Mouse (Mus musculus): ENCODE measurements around the gene Gm13212.
"Not testable (repeated sequence)": the region's sequence is repeated elsewhere in the genome, so short reads cannot be mapped to it uniquely, and the experiment has no call there.

Gm13212 gene

GRCm38 (mm10) chr4:145585078-145585477, at the start of gene Gm13212:
TSS of gene Gm13212 (plus strand) at chr4:145585166.
- in situ Hi-C loops (cut with MboI): not testable (repeated sequence)

GRCm38 (mm10) chr4:145543861-145544260, 41.1 kb upstream of the Gm13212 start:
- in situ Hi-C loops (cut with MboI): loop anchor here (25.0 kb wide), 1 partner anchor 1793 kb away; no protein-coding TSS in a partner anchor

- in situ Hi-C loops (cut with MboI): loop anchor here (25.0 kb wide), 1 partner anchor 1792 kb away; no protein-coding TSS in a partner anchor
Measured at GRCm38 (mm10) chr4:145545106-145545505, 39.9 kb upstream of the Gm13212 start.

- in situ Hi-C loops (cut with MboI): loop anchor here (25.0 kb wide), 1 partner anchor 1791 kb away; no protein-coding TSS in a partner anchor
Measured at GRCm38 (mm10) chr4:145545734-145546349, 39.1 kb upstream of the Gm13212 start.

- in situ Hi-C loops (cut with MboI): loop anchor here (25.0 kb wide), 1 partner anchor 1791 kb away; no protein-coding TSS in a partner anchor
Measured at GRCm38 (mm10) chr4:145546477-145546876, 38.5 kb upstream of the Gm13212 start.

- in situ Hi-C loops (cut with MboI): loop anchor here (5.0 kb wide), 1 partner anchor 1961 kb away; no protein-coding TSS in a partner anchor
Measured at GRCm38 (mm10) chr4:145556680-145557079, 28.3 kb upstream of the Gm13212 start.

GRCm38 (mm10) chr4:145559505-145560099, 25.4 kb upstream of the Gm13212 start:
- in situ Hi-C loops (cut with MboI): loop anchor here (5.0 kb wide), 1 partner anchor 1958 kb away; no protein-coding TSS in a partner anchor

- in situ Hi-C loops (cut with MboI): no loop called here
Measured at GRCm38 (mm10) chr4:145564111-145564821, 20.7 kb upstream of the Gm13212 start.

- in situ Hi-C loops (cut with MboI): not testable (repeated sequence)
Measured at GRCm38 (mm10) chr4:145570461-145570860, 14.5 kb upstream of the Gm13212 start.

- in situ Hi-C loops (cut with MboI): not testable (repeated sequence)
Measured at GRCm38 (mm10) chr4:145576623-145577022, 8.3 kb upstream of the Gm13212 start.

- in situ Hi-C loops (cut with MboI): loop anchor here (5.0 kb wide), 1 partner anchor 173 kb away; no protein-coding TSS in a partner anchor
Measured at GRCm38 (mm10) chr4:145580333-145580732, 4.6 kb upstream of the Gm13212 start.

- in situ Hi-C loops (cut with MboI): not testable (repeated sequence)
Measured at GRCm38 (mm10) chr4:145586046-145586445, 1.1 kb downstream of the Gm13212 start.

- in situ Hi-C loops (cut with MboI): not testable (repeated sequence)
Measured at GRCm38 (mm10) chr4:145594183-145594582, 9.2 kb downstream of the Gm13212 start.

- in situ Hi-C loops (cut with MboI): not testable (repeated sequence)
Measured at GRCm38 (mm10) chr4:145594798-145595197, 9.8 kb downstream of the Gm13212 start.

- in situ Hi-C loops (cut with MboI): not testable (repeated sequence)
Measured at GRCm38 (mm10) chr4:145640416-145641185, 55.6 kb downstream of the Gm13212 start.

- in situ Hi-C loops (cut with MboI): not testable (repeated sequence)
Measured at GRCm38 (mm10) chr4:145670385-145670784, 85.4 kb downstream of the Gm13212 start, which contains the start of gene Zfp980. TSS of gene Zfp980 (plus strand) at chr4:145670685.

- in situ Hi-C loops (cut with MboI): not testable (repeated sequence)
Measured at GRCm38 (mm10) chr4:145674286-145674780, 89.4 kb downstream of the Gm13212 start.

Measured in mature B cell (primary cell).